Mouse (Mus musculus) mesoderm, embryonic 11.5 days (tissue): ENCODE data around the gene Kctd5.

ENCODE experiments used
- DNase-seq: peaks from one replicate; pipeline ENCODE4 v3.0.0-alpha.2; 2012; ENCODE audit warnings: low read depth, low spot score

Gene Kctd5

GRCm38 (mm10) chr17:24037360-24037759 lies 35.9 kb downstream of the Kctd5 start:
- no peak for DNase-seq

- DNase-seq, result no peak
Measured at GRCm38 (mm10) chr17:24036954-24037353, 36.3 kb downstream of the Kctd5 start.

- no peak for DNase-seq
Measured at GRCm38 (mm10) chr17:24035087-24035486, 38.2 kb downstream of the Kctd5 start.

- no peak for DNase-seq
Measured at GRCm38 (mm10) chr17:24030551-24030950, 42.7 kb downstream of the Kctd5 start.

GRCm38 (mm10) chr17:24029477-24029876 lies 43.8 kb downstream of the Kctd5 start:
- no peak for DNase-seq

GRCm38 (mm10) chr17:24021375-24022199 lies 51.7 kb downstream of the Kctd5 start:
- DNase-seq, result no peak

- DNase-seq, result no peak
Measured at GRCm38 (mm10) chr17:24020696-24021095, 52.6 kb downstream of the Kctd5 start.

- DNase-seq, result peak; percentile 14
Measured at GRCm38 (mm10) chr17:24015727-24016126, 57.6 kb downstream of the Kctd5 start.

- no peak for DNase-seq
Measured at GRCm38 (mm10) chr17:24014433-24014965, 58.8 kb downstream of the Kctd5 start.

GRCm38 (mm10) chr17:24012921-24013320 lies 60.4 kb downstream of the Kctd5 start:
- DNase-seq, result no peak

- no peak for DNase-seq
Measured at GRCm38 (mm10) chr17:24009617-24010016, 63.7 kb downstream of the Kctd5 start.

GRCm38 (mm10) chr17:24008105-24008504 lies 65.2 kb downstream of the Kctd5 start:
- no peak for DNase-seq

- DNase-seq, result no peak
Measured at GRCm38 (mm10) chr17:24007391-24007790, 65.9 kb downstream of the Kctd5 start.

GRCm38 (mm10) chr17:24006930-24007329 lies 66.4 kb downstream of the Kctd5 start:
- no peak for DNase-seq

GRCm38 (mm10) chr17:24005049-24005448 lies 68.2 kb downstream of the Kctd5 start:
- no peak for DNase-seq

GRCm38 (mm10) chr17:24004071-24004665 lies 69.1 kb downstream of the Kctd5 start:
- DNase-seq, result no peak

- no peak for DNase-seq
Measured at GRCm38 (mm10) chr17:24000404-24000803, 72.9 kb downstream of the Kctd5 start.

- DNase-seq, result no peak
Measured at GRCm38 (mm10) chr17:23998383-23998782, 74.9 kb downstream of the Kctd5 start.

- DNase-seq, result no peak
Measured at GRCm38 (mm10) chr17:23997901-23998300, 75.4 kb downstream of the Kctd5 start, which contains the start of gene Prss22. Gene Prss22 (minus strand): TSS chr17:23998100.
